Mouse (Mus musculus): ENCODE measurements around the gene Sacs. TPM values are rescaled to one million over a fixed set of nuclear protein-coding genes. Genes with fewer than 3 reads are reported as not detected.

Gene Sacs
- total RNA-seq, 2 experiments from 2014 or later: 15.8 to 17.2 TPM

GRCm38 (mm10) chr14:61160920-61161319 lies 22.7 kb downstream of the Sacs start:
- DNase-seq: no peak

- DNase-seq: no peak
Measured at GRCm38 (mm10) chr14:61161367-61162334, 23.4 kb downstream of the Sacs start.

- no peak for DNase-seq
Measured at GRCm38 (mm10) chr14:61164461-61164860, 26.2 kb downstream of the Sacs start.

GRCm38 (mm10) chr14:61165929-61166328 lies 27.7 kb downstream of the Sacs start:
- DNase-seq: no peak

GRCm38 (mm10) chr14:61171261-61171970 lies 33.2 kb downstream of the Sacs start:
- DNase-seq: no peak

- DNase-seq: peak; percentile 100
Measured at GRCm38 (mm10) chr14:61172548-61173158, 34.4 kb downstream of the Sacs start.

GRCm38 (mm10) chr14:61173229-61173628 lies 35.0 kb downstream of the Sacs start:
- DNase-seq: no peak

- no peak for DNase-seq
Measured at GRCm38 (mm10) chr14:61191904-61192303, 53.6 kb downstream of the Sacs start.

GRCm38 (mm10) chr14:61192326-61192725 lies 54.1 kb downstream of the Sacs start:
- DNase-seq: no peak

GRCm38 (mm10) chr14:61194416-61194815 lies 56.2 kb downstream of the Sacs start:
- no peak for DNase-seq

GRCm38 (mm10) chr14:61210111-61210510 lies 71.9 kb downstream of the Sacs start:
- DNase-seq: no peak

GRCm38 (mm10) chr14:61211754-61212153 lies 73.5 kb downstream of the Sacs start:
- no peak for DNase-seq

- DNase-seq: no peak
Measured at GRCm38 (mm10) chr14:61221166-61221565, 82.9 kb downstream of the Sacs start.

GRCm38 (mm10) chr14:61222506-61222905 lies 84.2 kb downstream of the Sacs start:
- DNase-seq: no peak

- DNase-seq: no peak
Measured at GRCm38 (mm10) chr14:61223740-61224139, 85.5 kb downstream of the Sacs start.

GRCm38 (mm10) chr14:61224387-61225077 lies 86.3 kb downstream of the Sacs start:
- no peak for DNase-seq

GRCm38 (mm10) chr14:61226151-61226550 lies 87.9 kb downstream of the Sacs start:
- DNase-seq: no peak

GRCm38 (mm10) chr14:61229763-61230162 lies 91.5 kb downstream of the Sacs start:
- DNase-seq: no peak

GRCm38 (mm10) chr14:61230179-61230578 lies 91.9 kb downstream of the Sacs start:
- DNase-seq: no peak

GRCm38 (mm10) chr14:61232016-61232568 lies 93.8 kb downstream of the Sacs start:
- DNase-seq: no peak

- DNase-seq: no peak
Measured at GRCm38 (mm10) chr14:61235846-61236474, 97.7 kb downstream of the Sacs start.
